In genomic region chr4:139208236-139209129, GRCm38 (mm10) we compare ENCODE assay signal across 8 mouse cellular contexts. TPM values are rescaled to one million over a fixed set of nuclear protein-coding genes. Genes with fewer than 3 reads are reported as not detected.
DNase-seq lines count a peak whose midpoint lies in the region; ATAC-seq lines count a peak whose summit lies in the region.

No protein-coding gene starts in this region.

- no peaks in the 10 kb centered on the region for H3K9me3 ChIP-seq in embryonic facial prominence, embryonic 15.5 days (replicated peaks)
- no peaks in the 10 kb centered on the region for H3K9me3 ChIP-seq in midbrain, embryonic 13.5 days

- H3K4me3 ChIP-seq in embryonic facial prominence, embryonic 15.5 days (replicated peaks): no peak overlapping the region
- no peak overlapping the region for H3K4me3 ChIP-seq in midbrain, embryonic 13.5 days (replicated peaks)

- WGBS in embryonic facial prominence, embryonic 15.5 days: 45% methylated on average over 9 of the region's 9 CpGs
- 82% methylated on average over 9 of the region's 9 CpGs for WGBS in midbrain, embryonic 13.5 days

- no peaks in the 10 kb centered on the region for H3K27me3 ChIP-seq in embryonic facial prominence, embryonic 15.5 days
- H3K27me3 ChIP-seq in midbrain, embryonic 13.5 days: no peaks in the 10 kb centered on the region

- H3K36me3 ChIP-seq in embryonic facial prominence, embryonic 15.5 days: no peaks in the 10 kb centered on the region
- peaks cover 4% of the 10 kb centered on the region; the same call in 1 of the 2 replicates for H3K36me3 ChIP-seq in midbrain, embryonic 13.5 days

- no peak overlapping the region for H3K9ac ChIP-seq in embryonic facial prominence, embryonic 15.5 days
- H3K9ac ChIP-seq in midbrain, embryonic 13.5 days (replicated peaks): no peak overlapping the region

- ATAC-seq in embryonic facial prominence, embryonic 15.5 days (ENCODE audit: insufficient number of reproducible peaks, low FRiP score, low TSS enrichment, low read depth): no peak
- no peak for ATAC-seq in midbrain, embryonic 13.5 days

- intact Hi-C loops in heart, postnatal 36 days (cut with DNase I): no loop called here

- no peak overlapping the region for H3K4me2 ChIP-seq in embryonic facial prominence, embryonic 15.5 days (replicated peaks)
- no peak overlapping the region for H3K4me2 ChIP-seq in midbrain, embryonic 13.5 days (replicated peaks)

- peak overlapping the region; percentile 70 for H3K27ac ChIP-seq in embryonic facial prominence, embryonic 15.5 days (replicated peaks)
- H3K27ac ChIP-seq in midbrain, embryonic 13.5 days: no peak overlapping the region; the same call in 1 of the 2 replicates

- peaks cover 77% of the 10 kb centered on the region for H3K4me1 ChIP-seq in embryonic facial prominence, embryonic 15.5 days
- H3K4me1 ChIP-seq in midbrain, embryonic 13.5 days (replicated peaks): peaks cover 27% of the 10 kb centered on the region

- DNase-seq in heart, adult 9 months (ENCODE audit: low spot score in 2 of 2): peak; percentile 64 to 69
- DNase-seq in heart, postnatal 36 days: no peak
- DNase-seq in CD4-positive helper T cell, adult 2 months (ENCODE audit: low read depth, low spot score): peak; percentile 43
- DNase-seq in lung, postnatal 36 days: peak; percentile 69
- no peak for DNase-seq in thymus, postnatal 14 days
- DNase-seq in kidney, postnatal 14 days: no peak

RNA-seq across cellular contexts. Expression of gene Capzb, which starts 15.8 kb away (rescaled TPM):
- total RNA-seq in heart, postnatal 36 days (2021): 100 to 1,000 TPM; 393 to 443 TPM
- polyA plus RNA-seq in embryonic facial prominence, embryonic 15.5 days (2015; fragmentation: Nextera tagmentation; extraction: Ambion mirVana): 389 and 397 TPM in 2 replicates
- polyA plus RNA-seq in midbrain, embryonic 13.5 days (2015; fragmentation: Nextera tagmentation; extraction: Ambion mirVana): 321 and 324 TPM in 2 replicates

Comparison
In these comparisons a context has a peak if more than half of its experiments do, and no peak if none do; other contexts are left out.
1. DNase-seq: peak in heart, adult 9 months (2 of 2), CD4-positive helper T cell, adult 2 months (single experiment) and lung, postnatal 36 days (single experiment); none in heart, postnatal 36 days (0 of 2), thymus, postnatal 14 days (single experiment) and kidney, postnatal 14 days (single experiment).